Mouse (Mus musculus): ENCODE data around the gene Blnk. TPM values are rescaled to one million over a fixed set of nuclear protein-coding genes. Genes with fewer than 3 reads are reported as not detected.

The Blnk gene
- polyA plus RNA-seq, 1 experiment: 101 TPM

DNA sequence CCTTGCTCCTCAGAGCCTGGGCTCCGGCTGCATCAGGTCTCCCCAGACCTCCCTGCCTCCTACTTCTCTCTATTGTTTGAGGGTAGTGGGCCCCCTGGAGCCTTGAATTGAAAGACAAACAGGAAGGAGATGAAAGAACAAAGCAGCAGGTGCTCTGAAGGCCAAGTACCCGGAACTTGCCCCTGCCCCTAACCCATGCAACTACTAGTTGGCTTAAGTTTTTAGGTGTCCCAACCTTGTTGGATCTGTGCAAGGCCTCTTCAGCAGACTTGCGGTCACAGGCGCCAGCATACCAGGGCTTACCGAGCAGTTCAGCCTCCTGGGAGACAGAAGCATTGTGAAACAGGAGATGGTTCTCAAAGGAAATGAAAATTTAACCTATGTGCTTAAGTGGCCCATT, 58.3 kb downstream of the Blnk start:
- no peak for TF ChIP-seq CTCF (IDR thresholded peaks at IDR 0.05; ENCODE audit: low read depth, low read length)
- no peak for TF ChIP-seq POLR2A (IDR thresholded peaks at IDR 0.05; ENCODE audit: borderline replicate concordance, low read depth, low read length)
- H3K4me3 ChIP-seq (ENCODE audit: insufficient read depth, low read length): no peak overlapping the region
- H3K4me1 ChIP-seq (ENCODE audit: control insufficient read depth, insufficient read depth, low read length): no peaks in the 10 kb centered on the region
- no peak overlapping the region for H3K27ac ChIP-seq (ENCODE audit: insufficient read depth, low read depth, low read length)

DNA sequence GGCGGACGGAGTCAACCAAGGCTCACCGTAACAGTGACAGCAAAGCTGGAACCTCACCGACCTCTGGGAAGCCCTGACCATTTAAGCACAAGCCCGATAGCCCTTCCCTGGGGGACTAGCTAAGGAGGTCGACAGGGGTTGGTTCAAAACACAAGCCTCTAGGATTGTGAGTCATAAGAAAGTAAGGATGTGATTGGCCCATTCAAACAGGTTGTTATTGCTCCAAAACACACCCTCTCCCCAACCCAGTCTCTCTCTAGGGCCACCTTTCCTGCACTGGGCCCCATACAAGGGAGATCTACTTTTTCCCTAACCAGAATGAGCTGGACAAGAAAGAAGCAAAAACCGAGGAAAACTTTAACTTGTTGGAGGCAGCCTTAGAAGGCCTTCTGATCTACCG, 59.0 kb downstream of the Blnk start:
- Histone ChIP-seq H3K27ac (ENCODE audit: insufficient read depth, low read depth, low read length) (no peak overlapping the region), H3K4me1 (ENCODE audit: control insufficient read depth, insufficient read depth, low read length) (no peaks in the 10 kb centered on the region), H3K4me3 (ENCODE audit: insufficient read depth, low read length) (no peak overlapping the region)
- no peak for TF ChIP-seq POLR2A (IDR thresholded peaks at IDR 0.05; ENCODE audit: borderline replicate concordance, low read depth, low read length)
- no peak for TF ChIP-seq CTCF (IDR thresholded peaks at IDR 0.05; ENCODE audit: low read depth, low read length)

DNA sequence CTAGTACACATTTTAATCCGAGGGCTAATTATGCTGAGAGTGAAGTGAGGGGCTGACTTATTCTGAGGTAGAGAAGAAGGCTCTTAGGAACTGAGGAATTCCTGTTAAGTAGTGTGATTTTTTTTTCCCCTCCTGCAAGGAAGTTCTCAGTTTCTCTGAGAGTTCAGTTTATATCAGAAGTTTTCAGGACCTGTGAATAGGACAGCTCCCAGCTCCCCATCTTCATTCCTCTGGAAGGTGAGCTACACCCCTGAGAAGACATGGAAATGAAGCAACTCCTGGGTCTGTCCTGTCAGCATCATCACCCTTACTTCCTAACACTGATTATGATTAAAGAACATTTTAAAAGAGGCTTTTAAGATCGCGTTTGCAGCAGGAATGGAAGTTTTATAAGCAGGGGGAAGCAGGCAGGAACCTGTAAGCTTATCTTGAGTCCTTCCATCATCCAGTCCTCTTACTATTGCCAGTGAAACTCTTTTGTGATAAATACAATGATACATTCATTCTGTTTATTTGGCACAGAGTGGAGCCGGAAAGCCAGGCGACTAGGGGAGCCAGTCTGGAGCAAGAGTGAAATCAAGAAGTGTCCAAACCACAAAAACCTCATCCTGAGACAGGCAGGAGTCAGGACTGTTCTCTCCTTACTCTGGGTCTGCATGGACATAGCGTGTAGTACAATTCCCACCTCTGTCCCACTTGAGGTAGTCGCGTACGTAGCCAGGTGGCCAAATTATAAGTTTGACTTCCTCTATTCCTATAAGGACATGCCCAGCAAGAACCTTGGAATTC, 62.6 kb downstream of the Blnk start:
- Histone ChIP-seq H3K4me1 (ENCODE audit: control insufficient read depth, insufficient read depth, low read length) (no peaks in the 10 kb centered on the region), H3K27ac (ENCODE audit: insufficient read depth, low read depth, low read length) (no peak overlapping the region), H3K4me3 (ENCODE audit: insufficient read depth, low read length) (no peak overlapping the region)
- TF ChIP-seq CTCF (IDR thresholded peaks at IDR 0.05; ENCODE audit: low read depth, low read length): no peak
- no peak for TF ChIP-seq POLR2A (IDR thresholded peaks at IDR 0.05; ENCODE audit: borderline replicate concordance, low read depth, low read length)

DNA sequence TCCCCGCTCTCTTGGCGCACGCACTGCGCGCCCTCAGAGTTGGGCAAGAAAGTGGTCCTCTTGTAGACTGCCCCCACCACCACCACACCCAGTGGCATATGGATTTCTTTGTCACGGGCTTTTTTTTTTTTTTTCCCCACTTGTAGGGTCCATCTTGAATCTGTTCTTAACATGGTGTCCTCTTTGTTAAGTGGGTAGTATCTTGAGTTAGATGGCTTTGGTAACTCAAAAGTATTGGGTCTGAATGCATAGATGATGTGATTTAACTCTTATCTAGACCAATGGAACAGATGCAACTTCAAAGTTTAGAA, 99.0 kb downstream of the Blnk start:
- no peak for TF ChIP-seq CTCF (IDR thresholded peaks at IDR 0.05; ENCODE audit: low read depth, low read length)
- no peak for TF ChIP-seq POLR2A (IDR thresholded peaks at IDR 0.05; ENCODE audit: borderline replicate concordance, low read depth, low read length)
- H3K27ac ChIP-seq (ENCODE audit: insufficient read depth, low read depth, low read length): peak overlapping the region; percentile 88
- peaks cover 2% of the 10 kb centered on the region; the same call in 1 of the 2 replicates for H3K4me1 ChIP-seq (ENCODE audit: control insufficient read depth, insufficient read depth, low read length)
- peak overlapping the region; percentile 84 for H3K4me3 ChIP-seq (ENCODE audit: insufficient read depth, low read length)

DNA sequence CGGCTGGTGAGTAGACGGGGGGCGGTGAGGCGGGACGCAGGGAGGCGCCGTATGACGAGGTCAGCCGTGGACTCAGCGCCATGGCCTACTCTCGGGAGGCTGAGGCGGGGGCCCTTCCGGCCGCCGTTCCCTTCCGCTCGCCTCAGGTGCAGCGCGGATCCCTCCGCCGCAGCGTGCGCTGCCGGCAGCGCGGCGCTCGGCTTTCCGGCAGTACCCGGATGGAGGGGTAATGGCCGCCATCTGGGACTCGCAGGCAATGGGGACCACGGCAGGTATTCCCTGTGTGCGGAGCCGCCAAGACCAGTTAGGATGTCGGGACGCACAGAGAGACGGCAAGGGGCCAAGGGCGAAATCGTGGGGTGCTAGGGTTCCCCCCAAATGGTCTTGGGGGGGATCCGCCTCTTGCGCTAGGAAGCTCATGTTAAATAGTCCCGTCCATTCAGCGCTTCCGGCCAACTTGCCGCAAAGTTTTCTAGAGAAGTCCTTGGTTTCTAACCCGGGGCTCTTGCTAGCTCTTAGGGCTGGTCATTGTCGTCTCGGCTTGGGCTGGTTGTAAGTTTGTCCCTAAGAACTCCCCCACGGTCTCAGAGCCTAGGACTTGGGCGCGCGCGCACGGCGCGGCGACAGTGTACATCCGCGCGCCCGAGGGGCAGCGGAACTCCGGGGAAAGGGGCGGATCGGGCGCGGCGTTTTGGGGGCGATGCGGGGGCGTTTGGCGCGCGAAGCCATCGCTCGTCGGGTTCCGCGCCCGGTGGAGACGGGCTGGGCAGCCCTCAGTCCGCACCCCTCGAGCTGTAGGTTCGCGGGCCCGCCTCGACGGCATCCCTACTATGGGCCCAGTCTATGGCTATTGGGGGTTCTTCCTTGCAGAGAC, 99.6 kb downstream of the Blnk start, which contains the start of gene Zfp518a:
Zfp518a (plus strand) TSS at position 187 of the 874 bp plus-strand sequence.
- peak within 1 kb of the TSS; percentile 84 for H3K4me3 ChIP-seq (ENCODE audit: insufficient read depth, low read length)
- TF ChIP-seq CTCF (IDR thresholded peaks at IDR 0.05; ENCODE audit: low read depth, low read length) (no peak), POLR2A (IDR thresholded peaks at IDR 0.05; ENCODE audit: borderline replicate concordance, low read depth, low read length) (no peak)
- peaks cover 2% of the 10 kb centered on the region; the same call in 1 of the 2 replicates for H3K4me1 ChIP-seq (ENCODE audit: control insufficient read depth, insufficient read depth, low read length)
- H3K27ac ChIP-seq (ENCODE audit: insufficient read depth, low read depth, low read length): peak within 1 kb of the TSS; percentile 88

DNA sequence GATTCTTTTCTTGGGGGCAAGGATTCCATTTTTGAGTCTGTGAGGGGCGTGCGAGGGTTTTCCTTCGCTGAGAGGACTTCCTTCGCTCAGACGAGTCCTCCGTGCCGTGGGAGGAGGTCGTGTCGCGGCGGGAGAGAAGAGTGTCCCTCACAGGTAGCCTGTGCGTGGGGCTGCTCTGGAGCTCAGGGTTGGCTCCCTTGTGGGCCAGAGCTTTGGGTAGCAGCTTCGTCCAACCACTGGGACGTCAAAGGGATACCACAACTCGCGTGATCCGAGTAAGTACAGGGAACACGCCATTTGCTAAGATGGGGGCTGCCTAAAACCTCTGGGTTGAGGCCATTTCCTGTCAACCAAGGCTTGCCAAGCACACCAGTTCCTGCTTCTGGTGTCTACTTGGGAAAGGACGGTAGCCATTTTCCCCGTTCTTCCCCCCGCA, 100.2 kb downstream of the Blnk start:
- Histone ChIP-seq H3K4me1 (ENCODE audit: control insufficient read depth, insufficient read depth, low read length) (peaks cover 2% of the 10 kb centered on the region; the same call in 1 of the 2 replicates), H3K4me3 (ENCODE audit: insufficient read depth, low read length) (peak overlapping the region; percentile 84), H3K27ac (ENCODE audit: insufficient read depth, low read depth, low read length) (peak overlapping the region; percentile 88)
- TF ChIP-seq POLR2A (IDR thresholded peaks at IDR 0.05; ENCODE audit: borderline replicate concordance, low read depth, low read length): no peak
- no peak for TF ChIP-seq CTCF (IDR thresholded peaks at IDR 0.05; ENCODE audit: low read depth, low read length)

DNA sequence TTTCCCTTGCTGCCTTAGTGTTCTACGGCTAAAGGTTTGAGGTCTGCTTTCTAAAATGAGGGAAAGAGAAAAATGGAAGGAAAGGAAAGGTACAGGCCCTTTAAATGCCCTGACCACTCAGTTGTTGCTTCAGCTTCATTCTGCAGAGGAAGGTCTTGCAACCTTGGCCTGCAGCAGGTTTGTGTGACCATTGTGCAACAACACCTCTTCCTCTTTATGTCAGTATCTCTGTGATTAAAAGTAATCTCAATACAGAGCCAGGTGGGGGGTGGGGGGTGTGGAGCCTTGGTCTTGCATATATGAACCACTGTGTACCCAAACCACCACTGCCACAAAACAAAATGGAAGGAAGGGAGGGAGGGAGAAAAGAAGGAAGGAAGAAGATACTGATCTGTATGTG, 105.4 kb downstream of the Blnk start:
- Histone ChIP-seq H3K4me1 (ENCODE audit: control insufficient read depth, insufficient read depth, low read length) (peaks cover 8% of the 10 kb centered on the region), H3K4me3 (ENCODE audit: insufficient read depth, low read length) (no peak overlapping the region), H3K27ac (ENCODE audit: insufficient read depth, low read depth, low read length) (no peak overlapping the region)
- TF ChIP-seq POLR2A (IDR thresholded peaks at IDR 0.05; ENCODE audit: borderline replicate concordance, low read depth, low read length) (no peak), CTCF (IDR thresholded peaks at IDR 0.05; ENCODE audit: low read depth, low read length) (no peak)

DNA sequence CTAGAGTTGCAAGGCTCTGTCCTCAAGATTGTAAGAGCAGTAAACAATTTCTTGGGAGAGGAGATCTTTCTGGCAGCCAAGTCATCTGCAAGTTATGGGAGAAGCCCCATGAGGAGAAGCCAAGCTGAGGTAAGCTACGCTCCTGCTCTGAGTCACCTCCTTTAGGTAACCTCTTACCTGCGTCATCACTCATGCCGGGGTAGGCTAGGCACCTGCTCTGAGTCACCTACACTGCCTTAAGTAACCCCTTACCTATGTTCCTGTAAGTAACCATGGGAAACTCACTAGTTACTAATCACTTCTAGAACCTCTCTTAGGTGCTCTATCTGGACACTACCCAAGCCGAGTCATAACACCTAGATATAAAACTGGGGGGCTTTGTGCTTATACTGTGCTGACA, 112.6 kb downstream of the Blnk start:
- Histone ChIP-seq H3K4me1 (ENCODE audit: control insufficient read depth, insufficient read depth, low read length) (peaks cover 4% of the 10 kb centered on the region), H3K4me3 (ENCODE audit: insufficient read depth, low read length) (no peak overlapping the region), H3K27ac (ENCODE audit: insufficient read depth, low read depth, low read length) (no peak overlapping the region)
- TF ChIP-seq CTCF (IDR thresholded peaks at IDR 0.05; ENCODE audit: low read depth, low read length): no peak
- TF ChIP-seq POLR2A (IDR thresholded peaks at IDR 0.05; ENCODE audit: borderline replicate concordance, low read depth, low read length): no peak

Other genes starting within 250 kb of the Blnk start
- gene Cc2d2b, start 245.8 kb downstream of the Blnk start, polyA plus RNA-seq (2012; ENCODE audit: insufficient read depth, insufficient read length, missing spikeins): not detected in 2 replicates
- gene Ccnj, start 163.3 kb downstream of the Blnk start, polyA plus RNA-seq (2012; ENCODE audit: insufficient read depth, insufficient read length, missing spikeins): 3.6 and 3.8 TPM in 2 replicates
- 12.5 and 13.2 TPM in 2 replicates for gene Zfp518a, start 99.8 kb downstream of the Blnk start, polyA plus RNA-seq (2012; ENCODE audit: insufficient read depth, insufficient read length, missing spikeins)
- not detected in 2 replicates for gene Dntt, start 34.7 kb upstream of the Blnk start, polyA plus RNA-seq (2012; ENCODE audit: insufficient read depth, insufficient read length, missing spikeins)
- not detected in 2 replicates for gene Opalin, start 82.6 kb upstream of the Blnk start, polyA plus RNA-seq (2012; ENCODE audit: insufficient read depth, insufficient read length, missing spikeins)
- gene Tll2, start 212.3 kb upstream of the Blnk start, polyA plus RNA-seq (2012; ENCODE audit: insufficient read depth, insufficient read length, missing spikeins): not detected in 2 replicates

Measured in bone marrow macrophage, adult 2 months (primary cell).